Mouse (Mus musculus): ENCODE results near the gene Zbtb11.

DNA sequence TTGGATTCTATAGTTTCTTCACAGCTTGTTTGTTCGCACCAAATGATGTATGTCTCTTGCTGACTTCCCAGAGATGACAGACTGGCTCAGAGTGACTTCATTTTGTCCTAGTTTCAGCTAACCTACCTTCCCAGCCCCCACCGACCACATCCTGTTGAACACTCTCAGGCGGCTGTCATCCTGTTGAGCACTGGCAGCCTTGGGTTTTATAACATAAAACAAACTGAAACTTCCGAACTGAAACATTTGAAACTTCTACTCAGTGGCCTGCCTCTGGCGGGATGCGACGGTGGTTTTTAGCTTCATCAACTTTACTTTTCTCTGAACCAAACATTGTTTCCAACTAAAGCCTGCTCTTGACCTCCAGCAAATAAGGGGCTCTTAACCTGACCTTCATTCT, 24.7 kb upstream of the Zbtb11 start:
- no peak for TF ChIP-seq CTCF (IDR thresholded peaks at IDR 0.05; ENCODE audit: extremely low read depth, insufficient read length, insufficient replicate concordance, low read depth, low read length)
- no peak for TF ChIP-seq POLR2A (IDR thresholded peaks at IDR 0.05; ENCODE audit: low read depth, low read length)
